Mouse (Mus musculus): ENCODE results near the gene Tatdn2.

- no peak for TF ChIP-seq CTCF (IDR thresholded peaks at IDR 0.05; ENCODE audit: low read depth, low read length)
- no peak for TF ChIP-seq POLR2AphosphoS5 (IDR thresholded peaks at IDR 0.05; ENCODE audit: insufficient replicate concordance, low read depth, low read length)
- no peak for TF ChIP-seq TAL1 (conservative IDR thresholded peaks at IDR 0.05; ENCODE audit: low read depth, low read length)
- TF ChIP-seq GATA2 (IDR thresholded peaks at IDR 0.05; ENCODE audit: borderline replicate concordance, low read depth, low read length), result no peak
- TF ChIP-seq GATA1 (IDR thresholded peaks at IDR 0.05; ENCODE audit: borderline replicate concordance, low read length), result no peak
Observed at GRCm38 (mm10) chr6:113690008-113690399, 6.8 kb upstream of the Tatdn2 start.

Data from G1E (cell line).